Mouse (Mus musculus): Measurements from ENCODE around the gene Acat2.

- TF ChIP-seq CTCF (IDR thresholded peaks at IDR 0.05; ENCODE audit: low read depth) (no peak), EP300 (IDR thresholded peaks at IDR 0.05; ENCODE audit: low read depth) (no peak)
Observed at GRCm38 (mm10) chr17:12949669-12950068, 10.9 kb downstream of the Acat2 start.
